Mouse (Mus musculus) midbrain, embryonic 16.5 days (tissue): ENCODE results near the gene Eed. TPM values are rescaled to one million over a fixed set of nuclear protein-coding genes. Genes with fewer than 3 reads are reported as not detected.

Experiments
- ATAC-seq: fragments of 200-750 bp; cut with Nextera tagmentation; 2 replicates; pipeline ENCODE4 v1.8.0; 2017; ENCODE audit warnings: moderate TSS enrichment
- H3K27ac ChIP-seq: fragments of 300-500 bp; sonication (generic); 2 replicates; pipeline ENCODE4 v1.5.1; 2014; ENCODE audit warnings: mild to moderate bottlenecking, low read length, mixed read lengths
- H3K27me3 ChIP-seq: fragments of 300-500 bp; sonication (generic); 2 replicates; pipeline ENCODE4 v1.6.1; 2014; ENCODE audit warnings: low read depth, low read length, mixed read lengths; ENCODE audit not compliant: control insufficient read depth, insufficient read depth
- H3K36me3 ChIP-seq: fragments of 300-500 bp; sonication (generic); 2 replicates; pipeline ENCODE4 v1.6.1; 2014; ENCODE audit warnings: mild to moderate bottlenecking, low read length, moderate library complexity, mixed read lengths; ENCODE audit not compliant: control insufficient read depth, insufficient read depth
- H3K4me1 ChIP-seq: fragments of 300-500 bp; sonication (generic); 2 replicates; pipeline ENCODE4 v1.6.1; 2014; ENCODE audit warnings: mild to moderate bottlenecking, low read length, mixed read lengths; ENCODE audit not compliant: control insufficient read depth, insufficient read depth
- H3K4me2 ChIP-seq: fragments of 300-500 bp; sonication (generic); 2 replicates; pipeline ENCODE4 v1.6.1; 2014; ENCODE audit warnings: mild to moderate bottlenecking, low read length, mixed read lengths
- H3K4me3 ChIP-seq: fragments of 300-500 bp; sonication (generic); 2 replicates; pipeline ENCODE4 v1.5.1; 2014; ENCODE audit warnings: low read depth, mild to moderate bottlenecking, low read length, moderate library complexity, mixed read lengths
- H3K9ac ChIP-seq: fragments of 300-500 bp; sonication (generic); 2 replicates; pipeline ENCODE4 v1.6.1; 2014; ENCODE audit warnings: low read depth, low read length, mixed read lengths
- H3K9me3 ChIP-seq: fragments of 300-500 bp; sonication (generic); replicated peaks from 2 replicates; pipeline ENCODE4 v1.6.1; 2014; ENCODE audit warnings: mild to moderate bottlenecking, low read length, mixed read lengths; ENCODE audit not compliant: control insufficient read depth, poor library complexity, severe bottlenecking
- WGBS: fragments of 180-500 bp; shearing (Covaris S2); extraction: QIAGEN DNeasy Blood & Tissue Kit; methylation state at CpG from one replicate; pipeline ENCODE4 v1.1.7; 2014; 5-methylcytosine and 5-hydroxymethylcytosine counted together
- polyA plus RNA-seq: library from polyadenylated mRNA; unstranded; fragments of >200 nt; fragmentation: Nextera tagmentation; extraction: Ambion mirVana; gene quantifications from 2 replicates; pipeline ENCODE4 v1.2.1, GENCODE M21; 2015

Eed gene
- polyA plus RNA-seq, 1 experiment from 2014 or later = 25.7 TPM

GRCm38 (mm10) chr7:90016930-90017588, 36.3 kb upstream of the Eed start:
- Histone ChIP-seq H3K9me3 (no peaks in the 10 kb centered on the region), H3K36me3 (no peaks in the 10 kb centered on the region), H3K4me1 (0 out of 2 replicates have a peak, but pooled peaks cover 2% of the 10 kb centered on the region), H3K4me3 (no peak overlapping the region), H3K9ac (no peak overlapping the region), H3K27me3 (no peaks in the 10 kb centered on the region), H3K27ac (no peak overlapping the region), H3K4me2 (no peak overlapping the region)
- no peak for ATAC-seq
- 26% methylated on average over 5 of the region's 5 CpGs for WGBS

DNA sequence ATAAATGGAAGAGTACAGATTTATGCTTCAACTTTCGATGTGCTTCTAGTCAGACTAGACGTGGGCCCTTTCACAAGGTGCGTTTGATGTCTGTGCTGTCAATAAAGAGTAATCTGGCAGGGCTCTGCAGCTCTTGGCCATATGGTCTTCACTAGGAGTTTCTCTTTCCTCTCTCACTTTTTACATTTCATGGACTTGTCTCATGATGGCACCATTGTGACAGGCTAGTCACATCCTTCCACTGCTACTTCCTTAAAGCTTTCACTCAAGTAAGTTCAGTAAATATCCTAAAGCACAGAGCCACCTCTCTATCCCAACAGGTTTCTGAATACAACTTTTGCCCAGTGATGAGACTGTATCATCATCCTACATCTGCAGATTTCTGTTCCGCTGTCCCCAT, 35.7 kb upstream of the Eed start:
- no peak overlapping the region for H3K9ac ChIP-seq
- no peaks in the 10 kb centered on the region for H3K27me3 ChIP-seq
- 0 out of 2 replicates have a peak, but pooled peaks cover 2% of the 10 kb centered on the region for H3K4me1 ChIP-seq
- H3K4me3 ChIP-seq = no peak overlapping the region
- no peaks in the 10 kb centered on the region for H3K9me3 ChIP-seq
- 75% methylated on average over 4 of the region's 4 CpGs for WGBS
- no peak for ATAC-seq
- no peaks in the 10 kb centered on the region for H3K36me3 ChIP-seq
- H3K27ac ChIP-seq = no peak overlapping the region
- H3K4me2 ChIP-seq = no peak overlapping the region

DNA sequence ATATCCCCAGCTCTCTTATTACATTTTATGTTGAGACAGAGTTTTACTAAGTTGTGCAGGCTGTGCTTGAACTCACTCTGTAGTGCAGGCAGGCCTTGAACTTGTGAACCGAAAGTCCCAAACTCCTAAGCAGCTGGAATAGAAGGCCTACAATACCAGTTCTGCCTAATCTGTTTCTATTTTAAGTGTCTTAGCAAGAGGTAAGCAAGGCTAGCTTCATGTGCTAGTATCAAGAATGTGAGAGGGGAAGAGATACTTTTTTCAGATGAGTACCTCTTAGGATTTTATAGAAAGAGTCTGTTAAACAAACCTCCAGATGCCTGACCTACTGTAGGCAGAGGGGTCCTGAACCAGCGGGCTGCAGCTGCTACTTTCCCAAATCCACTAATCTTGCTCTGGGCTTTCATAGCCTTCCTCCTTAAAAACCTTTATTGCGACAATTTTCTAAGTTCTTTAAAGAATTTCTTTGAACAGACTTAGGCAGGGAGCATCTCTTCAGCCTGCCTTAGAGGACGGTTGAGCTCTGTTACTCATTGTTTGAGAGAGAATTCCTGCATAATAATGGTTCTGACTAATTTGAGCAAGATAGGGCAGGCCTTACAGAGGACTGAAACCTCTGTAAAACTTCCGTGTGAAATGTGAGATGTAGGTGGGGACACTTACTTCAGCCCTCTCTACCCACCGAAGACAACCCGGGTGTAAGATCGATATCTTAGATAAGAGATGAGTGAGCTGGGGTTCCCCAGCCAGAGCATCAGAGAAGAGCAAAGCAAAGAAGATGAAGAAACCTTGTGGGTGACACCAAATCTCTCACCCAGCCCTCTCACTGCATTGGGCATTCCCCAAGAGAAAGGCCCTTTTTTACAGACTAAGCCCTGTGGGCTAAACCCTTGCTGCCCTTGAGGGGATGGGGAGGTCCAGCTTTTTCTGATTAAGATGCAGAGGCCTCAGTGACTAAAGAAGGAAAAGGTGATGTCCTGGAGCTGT, 26.2 kb upstream of the Eed start:
- Histone ChIP-seq H3K9me3 (no peaks in the 10 kb centered on the region), H3K4me3 (no peak overlapping the region), H3K9ac (no peak overlapping the region), H3K36me3 (no peaks in the 10 kb centered on the region), H3K4me1 (no peaks in the 10 kb centered on the region), H3K27me3 (no peaks in the 10 kb centered on the region), H3K4me2 (no peak overlapping the region), H3K27ac (no peak overlapping the region)
- no peak for ATAC-seq
- WGBS = 43% methylated on average over 8 of the region's 8 CpGs

- no peak for ATAC-seq
- Histone ChIP-seq H3K4me2 (no peak overlapping the region), H3K9me3 (no peaks in the 10 kb centered on the region), H3K9ac (no peak overlapping the region), H3K4me1 (no peaks in the 10 kb centered on the region), H3K4me3 (no peak overlapping the region), H3K27ac (no peak overlapping the region), H3K27me3 (no peaks in the 10 kb centered on the region), H3K36me3 (no peaks in the 10 kb centered on the region)
- WGBS = 92% methylated on average over 3 of the region's 3 CpGs
These were observed 24.0 kb upstream of the Eed start for GRCm38 (mm10) chr7:90004781-90005180.

DNA sequence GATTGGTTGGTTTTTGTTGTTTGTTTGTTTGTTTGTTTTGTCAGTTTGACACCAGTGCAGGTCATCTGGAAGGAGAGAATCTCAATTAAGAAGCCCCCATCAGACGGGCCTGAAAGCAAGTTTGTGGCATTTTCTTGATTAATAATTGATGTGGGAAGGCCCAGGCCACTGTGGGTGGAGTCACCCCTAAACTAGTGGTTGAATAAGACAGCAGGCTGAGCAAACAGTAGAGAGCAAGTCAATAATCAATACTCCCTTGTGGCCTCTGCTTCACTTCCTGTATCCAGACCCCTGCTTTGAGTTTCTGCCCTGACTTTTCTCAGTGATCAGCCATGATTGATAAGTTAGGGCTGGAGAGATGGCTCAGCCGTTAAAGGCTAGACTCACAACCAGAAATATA, 21.6 kb upstream of the Eed start:
- H3K4me2 ChIP-seq = no peak overlapping the region
- peaks cover 3% of the 10 kb centered on the region; the same call in 1 of the 2 replicates for H3K4me1 ChIP-seq
- H3K9ac ChIP-seq = no peak overlapping the region
- H3K27ac ChIP-seq = no peak overlapping the region
- H3K36me3 ChIP-seq = no peaks in the 10 kb centered on the region
- no peak overlapping the region for H3K4me3 ChIP-seq
- ATAC-seq = no peak
- 80% methylated on average over 2 of the region's 2 CpGs for WGBS
- H3K27me3 ChIP-seq = no peaks in the 10 kb centered on the region
- no peaks in the 10 kb centered on the region for H3K9me3 ChIP-seq

- no peaks in the 10 kb centered on the region for H3K36me3 ChIP-seq
- no peaks in the 10 kb centered on the region for H3K9me3 ChIP-seq
- H3K4me2 ChIP-seq = no peak overlapping the region
- no peak overlapping the region for H3K27ac ChIP-seq
- no peak overlapping the region for H3K9ac ChIP-seq
- H3K4me1 ChIP-seq = peaks cover 3% of the 10 kb centered on the region; the same call in 1 of the 2 replicates
- no peak overlapping the region for H3K4me3 ChIP-seq
- H3K27me3 ChIP-seq = no peaks in the 10 kb centered on the region
- WGBS = 98% methylated on average over 5 of the region's 5 CpGs
- no peak for ATAC-seq
These were observed 18.7 kb upstream of the Eed start for GRCm38 (mm10) chr7:89999491-89999890.

- H3K4me3 ChIP-seq = no peak overlapping the region; the same call in 1 of the 2 replicates
- peak overlapping the region; percentile 47 for H3K4me2 ChIP-seq
- 0 out of 2 replicates have a peak overlapping the region, but pooled peaks have one; percentile 29 for H3K27ac ChIP-seq
- no peaks in the 10 kb centered on the region for H3K27me3 ChIP-seq
- peak; percentile 87 for ATAC-seq
- 75% methylated on average over 2 of the region's 2 CpGs for WGBS
- H3K9me3 ChIP-seq = no peaks in the 10 kb centered on the region
- H3K4me1 ChIP-seq = peaks cover 3% of the 10 kb centered on the region; the same call in 1 of the 2 replicates
- H3K9ac ChIP-seq = no peak overlapping the region
- H3K36me3 ChIP-seq = no peaks in the 10 kb centered on the region
These were observed 17.8 kb upstream of the Eed start for GRCm38 (mm10) chr7:89998624-89999006.

DNA sequence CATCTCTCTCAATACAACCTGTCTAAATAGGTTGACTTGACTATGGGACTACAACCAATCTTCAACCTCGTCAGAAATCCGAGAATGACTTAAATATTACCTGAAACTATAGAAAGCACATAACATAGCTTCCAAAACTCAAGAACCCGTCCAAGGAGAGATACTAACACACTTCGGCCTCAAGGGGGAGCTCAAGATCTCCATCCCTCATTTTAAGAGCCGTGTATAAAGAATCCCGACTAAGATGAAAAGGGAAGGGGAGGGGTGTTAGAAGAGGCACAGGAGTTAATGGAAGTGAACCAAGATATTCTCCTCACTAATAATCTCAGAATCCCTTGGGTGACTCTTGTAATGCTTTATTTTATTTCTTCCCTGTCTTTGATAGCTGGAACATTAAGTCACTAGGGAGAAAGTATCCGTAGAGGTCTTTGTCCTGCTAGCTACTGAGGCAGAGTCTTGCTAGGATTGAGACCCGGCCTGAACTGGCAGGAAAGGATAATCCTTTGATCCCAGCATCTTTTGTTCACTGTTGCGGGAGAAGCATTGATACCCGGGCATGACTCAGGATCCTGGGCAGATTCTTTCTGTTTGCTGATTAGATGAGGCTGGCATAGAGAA, 17.3 kb upstream of the Eed start:
- Histone ChIP-seq H3K27ac (0 out of 2 replicates have a peak overlapping the region, but pooled peaks have one; percentile 29), H3K36me3 (no peaks in the 10 kb centered on the region), H3K9ac (no peak overlapping the region), H3K27me3 (no peaks in the 10 kb centered on the region), H3K4me1 (peaks cover 3% of the 10 kb centered on the region; the same call in 1 of the 2 replicates), H3K4me2 (peak overlapping the region; percentile 47), H3K4me3 (peak overlapping the region; percentile 15), H3K9me3 (no peaks in the 10 kb centered on the region)
- peak; percentile 86 for ATAC-seq
- 2% methylated on average over 10 of the region's 10 CpGs for whole genome bisulfite sequencing
